Mouse (Mus musculus): ENCODE measurements around the gene Slc6a6.

DNA sequence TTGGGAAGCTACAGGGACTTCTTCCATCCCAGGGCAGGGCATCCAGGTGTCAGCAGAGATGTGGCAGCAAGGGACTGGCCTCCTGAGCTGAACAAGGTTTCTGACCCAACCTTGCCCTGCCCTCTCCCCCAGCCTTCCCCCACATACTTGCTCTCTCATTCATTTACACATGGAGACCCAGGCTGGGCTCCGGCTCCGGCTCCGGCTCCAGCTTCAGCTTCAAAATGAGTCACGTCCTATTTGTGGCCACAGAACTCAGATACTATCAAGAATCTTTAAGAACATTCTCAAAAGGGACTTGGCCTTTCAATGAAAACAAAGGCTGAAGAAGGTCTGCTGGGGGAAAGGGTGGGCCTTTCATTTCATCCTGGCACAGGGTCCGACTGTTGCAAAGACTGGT, 40.8 kb upstream of the Slc6a6 start:
- TF ChIP-seq CTCF (IDR thresholded peaks at IDR 0.05; ENCODE audit: control insufficient read depth, insufficient read depth, insufficient replicate concordance, low read depth, low read length): no peak
- TF ChIP-seq POLR2A (IDR thresholded peaks at IDR 0.05; ENCODE audit: control insufficient read depth, low read depth, low read length): no peak

Data from testis, adult 2 months (tissue).